Mouse (Mus musculus) cortical plate, adult 2 months (tissue): Measurements from ENCODE around the gene Kirrel3. TPM values are rescaled to one million over a fixed set of nuclear protein-coding genes. Genes with fewer than 3 reads are reported as not detected.

Experiments used
- H3K27ac ChIP-seq: fragments of 200-500 bp; 2 replicates; pipeline ENCODE4 v1.5.1; 2012; ENCODE audit warnings: low read length, control low read depth, inconsistent platforms; ENCODE audit not compliant: insufficient read depth
- H3K4me1 ChIP-seq: fragments of 200-500 bp; 2 replicates; pipeline ENCODE4 v1.6.1; 2011; ENCODE audit warnings: low read length; ENCODE audit not compliant: control insufficient read depth, insufficient read depth
- H3K4me3 ChIP-seq: fragments of 200-500 bp; 2 replicates; pipeline ENCODE4 v1.5.1; 2011; ENCODE audit warnings: mild to moderate bottlenecking, low read length, control low read depth; ENCODE audit not compliant: insufficient read depth
- CTCF ChIP-seq: fragments of 200-500 bp; IDR thresholded peaks from 2 replicates; pipeline ENCODE4 v1.5.1; 2011; ENCODE audit warnings: mild to moderate bottlenecking, control low read depth, low read length; ENCODE audit not compliant: insufficient read depth; ENCODE audit errors: extremely low read depth
- POLR2A ChIP-seq: fragments of 200-500 bp; IDR thresholded peaks from 2 replicates; pipeline ENCODE4 v1.6.1; 2011; ENCODE audit warnings: mild to moderate bottlenecking, low read length, control low read depth; ENCODE audit not compliant: insufficient read depth; ENCODE audit errors: extremely low read depth
- polyA plus RNA-seq: library from polyadenylated mRNA; depleted of rRNA; stranded (reverse); fragments of >200 nt; gene quantifications from 2 replicates; pipeline ENCODE4 v1.2.3, GENCODE M21; 2012

Gene Kirrel3
- polyA plus RNA-seq, 1 experiment, result 23.1 TPM

DNA sequence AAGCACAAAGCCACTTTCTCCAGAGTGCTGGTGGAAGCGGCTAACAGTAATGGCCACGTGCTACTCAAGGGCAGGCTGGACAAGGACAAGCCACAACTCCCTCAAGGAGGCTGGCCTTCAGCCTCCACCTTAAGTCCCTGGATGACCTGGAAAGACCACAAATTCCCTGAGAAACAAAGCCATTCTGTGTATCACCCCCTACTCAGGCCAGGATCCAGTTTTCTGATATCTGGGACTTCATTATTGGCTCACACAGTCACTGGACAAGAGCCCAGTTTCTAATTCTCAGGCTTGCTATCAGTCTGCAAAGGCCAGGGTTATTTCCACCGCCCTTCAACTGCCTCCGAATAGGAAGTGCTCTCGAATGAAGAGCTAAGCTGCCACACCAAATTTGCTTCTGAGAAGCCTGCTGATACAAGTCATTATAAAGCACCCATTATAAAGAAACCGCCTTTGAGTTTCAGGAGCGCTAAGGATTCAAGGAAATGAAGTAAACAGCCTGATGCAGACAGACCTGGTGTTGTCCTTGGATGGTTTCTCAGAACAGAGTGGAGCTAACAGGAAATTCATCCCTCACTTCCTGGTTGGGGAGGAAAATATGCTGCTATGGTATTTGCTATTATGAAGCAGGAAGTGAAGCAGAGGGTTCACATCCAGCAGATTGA, 553.4 kb downstream of the Kirrel3 start:
- H3K4me3 ChIP-seq, result no peak overlapping the region
- peaks cover 3% of the 10 kb centered on the region; the same call in 1 of the 2 replicates for H3K4me1 ChIP-seq
- no peak overlapping the region for H3K27ac ChIP-seq
- no peak for TF ChIP-seq CTCF
- TF ChIP-seq POLR2A, result no peak

- no peak for TF ChIP-seq POLR2A
- TF ChIP-seq CTCF, result no peak
- Histone ChIP-seq H3K4me1 (peaks cover 3% of the 10 kb centered on the region; the same call in 1 of the 2 replicates), H3K4me3 (no peak overlapping the region), H3K27ac (no peak overlapping the region)
Measured at GRCm38 (mm10) chr9:35039846-35040245, 554.2 kb downstream of the Kirrel3 start.

GRCm38 (mm10) chr9:35041493-35041892, 555.8 kb downstream of the Kirrel3 start:
- Histone ChIP-seq H3K4me1 (peaks cover 3% of the 10 kb centered on the region), H3K4me3 (no peak overlapping the region), H3K27ac (no peak overlapping the region)
- TF ChIP-seq POLR2A, result no peak
- no peak for TF ChIP-seq CTCF

- Histone ChIP-seq H3K27ac (no peak overlapping the region), H3K4me1 (peaks cover 2% of the 10 kb centered on the region), H3K4me3 (no peak overlapping the region)
- no peak for TF ChIP-seq POLR2A
- no peak for TF ChIP-seq CTCF
Measured at GRCm38 (mm10) chr9:35043619-35044018, 557.9 kb downstream of the Kirrel3 start.

DNA sequence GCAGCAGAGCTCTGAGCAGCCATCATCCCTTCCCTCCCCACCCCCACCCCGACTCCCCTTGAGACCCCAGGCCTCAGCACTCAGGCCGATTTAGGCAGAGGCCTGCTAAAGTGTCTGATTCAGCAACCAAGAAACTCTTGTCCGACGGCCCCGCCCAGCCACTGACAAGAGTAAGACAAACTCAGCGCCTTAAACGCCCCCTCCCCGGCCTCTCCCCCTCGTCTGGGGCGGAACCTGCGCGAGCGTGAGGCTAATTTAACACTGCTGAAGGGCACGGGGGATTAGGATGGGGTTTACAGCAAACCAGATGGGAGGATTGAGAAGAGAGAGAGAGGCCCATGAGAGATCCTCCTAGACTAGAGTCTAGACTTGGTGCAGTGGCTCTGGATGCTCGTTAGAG, 558.8 kb downstream of the Kirrel3 start:
- no peak for TF ChIP-seq CTCF
- no peak for TF ChIP-seq POLR2A
- H3K27ac ChIP-seq, result no peak overlapping the region
- H3K4me3 ChIP-seq, result no peak overlapping the region
- no peaks in the 10 kb centered on the region; the same call in 1 of the 2 replicates for H3K4me1 ChIP-seq

DNA sequence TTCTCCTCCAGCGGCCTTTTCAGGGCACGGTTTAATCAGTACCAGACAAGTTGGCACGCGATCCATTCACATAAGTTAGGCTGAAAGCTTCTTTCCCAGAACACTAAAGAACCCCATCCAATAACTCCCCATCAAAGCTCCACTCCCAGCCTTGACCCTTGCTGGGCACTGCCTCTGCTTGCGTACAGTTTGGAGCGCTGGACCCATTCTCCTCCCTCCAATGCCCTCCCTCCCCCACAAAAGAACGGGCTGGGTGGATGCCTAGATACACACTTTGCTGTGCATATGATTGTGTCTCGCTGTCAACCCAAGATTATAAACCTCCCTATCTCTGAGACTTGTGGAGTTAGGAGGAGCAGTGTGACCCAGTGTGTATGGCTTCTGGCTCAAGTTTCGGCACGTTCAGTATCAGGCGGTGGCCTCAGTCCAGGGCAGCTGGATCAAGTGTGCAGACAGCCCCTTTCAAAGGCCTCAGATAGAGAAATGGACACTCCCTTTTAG, 559.4 kb downstream of the Kirrel3 start:
- TF ChIP-seq POLR2A (no peak), CTCF (no peak)
- no peak overlapping the region for H3K27ac ChIP-seq
- H3K4me1 ChIP-seq, result no peaks in the 10 kb centered on the region; the same call in 1 of the 2 replicates
- H3K4me3 ChIP-seq, result no peak overlapping the region

DNA sequence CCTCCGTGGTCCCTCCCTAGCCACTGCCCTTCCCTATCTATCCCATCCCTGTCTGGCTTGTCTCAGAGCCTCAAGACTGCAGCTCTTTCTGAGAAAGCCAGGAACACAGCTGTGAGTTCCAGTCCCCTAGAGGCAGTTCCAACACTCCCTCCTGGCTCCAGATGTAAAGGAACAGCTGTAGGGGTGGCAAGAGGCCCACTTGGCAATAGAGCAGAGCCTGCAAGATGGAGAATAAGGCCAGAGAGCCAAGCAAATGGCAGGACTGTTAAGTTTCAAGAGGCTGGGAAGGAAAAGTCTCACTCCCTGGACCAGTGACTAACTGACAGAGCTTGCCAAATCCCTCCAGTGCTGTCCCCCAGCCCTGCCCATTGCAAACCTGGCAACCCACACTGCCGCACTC, 560.1 kb downstream of the Kirrel3 start:
- TF ChIP-seq POLR2A (no peak), CTCF (no peak)
- no peak overlapping the region for H3K27ac ChIP-seq
- no peak overlapping the region for H3K4me3 ChIP-seq
- H3K4me1 ChIP-seq, result no peaks in the 10 kb centered on the region; the same call in 1 of the 2 replicates

DNA sequence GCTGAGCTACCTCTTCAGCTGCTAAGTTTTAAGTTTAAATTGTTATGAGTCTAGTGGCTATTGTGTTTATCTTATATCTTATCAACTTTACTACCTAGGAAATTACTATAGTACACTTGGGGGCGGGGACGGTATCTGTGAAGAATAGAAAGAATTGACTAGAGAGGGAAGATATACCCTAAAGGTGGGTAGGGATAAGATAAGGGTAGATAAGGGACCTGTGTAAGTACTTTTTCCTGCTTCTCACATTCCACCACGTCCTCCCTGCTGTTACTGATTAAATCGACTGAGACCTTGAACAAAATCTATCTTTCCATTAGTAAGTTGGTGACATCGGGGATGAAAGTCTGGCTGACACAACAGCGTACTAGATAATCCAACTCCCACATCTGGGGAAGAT, 562.8 kb downstream of the Kirrel3 start:
- no peaks in the 10 kb centered on the region; the same call in 1 of the 2 replicates for H3K4me1 ChIP-seq
- H3K4me3 ChIP-seq, result no peak overlapping the region
- no peak overlapping the region for H3K27ac ChIP-seq
- TF ChIP-seq POLR2A (no peak), CTCF (no peak)

DNA sequence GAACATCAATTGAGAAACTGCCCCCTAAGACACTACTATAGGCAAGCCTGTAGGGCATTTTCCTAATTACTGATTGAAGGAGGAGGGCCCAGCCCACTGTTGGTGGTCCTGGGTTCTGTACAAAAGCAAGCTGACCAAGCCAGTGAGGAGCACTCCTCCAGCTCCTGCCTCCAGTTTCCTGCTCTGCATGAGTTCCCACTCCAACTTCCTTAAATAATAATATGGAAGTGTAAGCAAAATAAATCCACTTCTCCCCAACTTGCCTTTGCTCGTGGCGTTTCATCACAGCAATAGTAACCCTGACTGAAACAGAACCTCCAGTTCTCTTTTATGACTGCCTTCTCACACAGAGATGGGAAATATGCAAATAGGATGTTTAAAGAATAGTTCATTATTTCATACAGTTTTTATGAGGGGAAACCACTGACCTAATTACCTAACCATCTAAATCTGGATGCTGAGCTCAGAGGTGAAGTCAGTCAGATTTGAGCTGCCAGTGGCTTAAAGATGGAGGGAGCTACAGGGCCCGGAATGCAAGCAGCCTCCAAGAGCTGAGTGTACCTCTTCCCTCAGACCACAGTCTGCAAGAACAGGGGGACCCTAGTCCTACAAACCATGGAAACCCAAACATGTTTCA, 564.3 kb downstream of the Kirrel3 start:
- no peak overlapping the region for H3K4me3 ChIP-seq
- TF ChIP-seq CTCF (no peak), POLR2A (no peak)
- H3K4me1 ChIP-seq, result peaks cover 1% of the 10 kb centered on the region; the same call in 1 of the 2 replicates

More for the DNA sequence above, 564.3 kb downstream of the Kirrel3 start:
- H3K27ac ChIP-seq, result no peak overlapping the region
